Mouse (Mus musculus): ENCODE results near the gene 3110018I06Rik. TPM values are rescaled to one million over a fixed set of nuclear protein-coding genes. Genes with fewer than 3 reads are reported as not detected.

3110018I06Rik gene
- polyA plus RNA-seq, 1 experiment: not detected

DNA sequence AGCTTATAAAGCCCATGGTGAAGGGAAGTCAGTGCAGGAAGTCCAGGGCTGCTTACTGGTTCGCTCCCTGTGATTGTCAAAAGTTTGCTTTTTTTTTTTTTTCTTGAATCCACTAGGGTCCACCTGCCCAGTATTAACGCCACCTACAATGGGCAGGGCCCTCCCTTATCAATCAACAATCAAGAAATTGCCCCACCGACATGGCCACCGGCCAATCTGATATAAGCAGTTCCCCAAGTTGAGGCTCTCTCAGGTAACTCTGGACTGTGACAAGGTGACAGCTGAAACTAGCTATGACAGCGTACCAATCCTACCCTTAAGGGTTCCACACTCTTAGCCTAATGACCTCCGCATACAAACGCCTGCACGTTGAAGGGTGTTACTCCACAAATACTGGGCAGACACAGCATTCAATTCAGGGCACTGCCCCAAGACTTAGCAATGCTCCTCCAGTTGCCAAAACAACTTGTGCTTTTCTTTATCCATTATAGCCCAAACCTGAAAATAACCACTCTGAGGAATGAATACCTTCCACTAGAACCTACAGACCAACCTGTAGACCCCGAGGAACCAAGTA, 21.3 kb downstream of the 3110018I06Rik start:
- TF ChIP-seq CTCF (IDR thresholded peaks at IDR 0.05; ENCODE audit: insufficient read depth, low read length) (no peak), POLR2A (IDR thresholded peaks at IDR 0.05; ENCODE audit: borderline replicate concordance, extremely low read depth, low read depth, low read length) (no peak)
- Histone ChIP-seq H3K4me3 (replicated peaks; ENCODE audit: extremely low read depth, low read depth, low read length) (no peak overlapping the region), H3K4me1 (ENCODE audit: control insufficient read depth, insufficient read depth, low read length) (no peaks in the 10 kb centered on the region)
- DNase-seq: no peak
- 64% methylated on average over 9 of the region's 9 CpGs for WGBS

DNA sequence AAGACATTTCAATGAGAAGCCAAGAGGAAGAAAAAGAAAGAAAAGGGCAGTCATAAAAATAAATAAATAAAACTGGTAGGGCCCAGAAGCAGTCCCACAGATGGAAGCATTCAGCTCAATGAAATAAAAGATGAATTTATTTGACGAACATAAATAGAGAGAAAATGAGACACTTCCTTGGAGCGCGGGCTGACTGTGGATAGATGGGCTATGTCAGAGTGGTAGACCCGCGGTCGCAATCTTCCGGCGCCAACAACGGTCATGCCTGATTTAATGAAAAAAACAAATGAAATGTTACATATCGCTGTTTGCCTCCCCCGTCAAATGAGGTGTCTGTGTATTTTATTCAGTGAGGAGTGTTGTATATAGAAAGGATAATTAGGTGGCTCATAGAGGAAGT, 22.7 kb downstream of the 3110018I06Rik start:
- no peak for DNase-seq
- no peak for TF ChIP-seq POLR2A (IDR thresholded peaks at IDR 0.05; ENCODE audit: borderline replicate concordance, extremely low read depth, low read depth, low read length)
- no peak for TF ChIP-seq CTCF (IDR thresholded peaks at IDR 0.05; ENCODE audit: insufficient read depth, low read length)
- H3K4me1 ChIP-seq (ENCODE audit: control insufficient read depth, insufficient read depth, low read length): no peaks in the 10 kb centered on the region
- 72% methylated on average over 11 of the region's 11 CpGs for WGBS
- no peak overlapping the region for H3K4me3 ChIP-seq (replicated peaks; ENCODE audit: extremely low read depth, low read depth, low read length)

- no peak for TF ChIP-seq CTCF (IDR thresholded peaks at IDR 0.05; ENCODE audit: insufficient read depth, low read length)
- no peak for TF ChIP-seq POLR2A (IDR thresholded peaks at IDR 0.05; ENCODE audit: borderline replicate concordance, extremely low read depth, low read depth, low read length)
- H3K4me1 ChIP-seq (ENCODE audit: control insufficient read depth, insufficient read depth, low read length): no peaks in the 10 kb centered on the region
- no peak for DNase-seq
- H3K4me3 ChIP-seq (replicated peaks; ENCODE audit: extremely low read depth, low read depth, low read length): no peak overlapping the region
- WGBS: 57% methylated on average over 11 of the region's 11 CpGs
Measured at GRCm38 (mm10) chr12:107516265-107517217, 28.1 kb downstream of the 3110018I06Rik start.

- no peak overlapping the region for H3K4me3 ChIP-seq (replicated peaks; ENCODE audit: extremely low read depth, low read depth, low read length)
- no peak for TF ChIP-seq CTCF (IDR thresholded peaks at IDR 0.05; ENCODE audit: insufficient read depth, low read length)
- TF ChIP-seq POLR2A (IDR thresholded peaks at IDR 0.05; ENCODE audit: borderline replicate concordance, extremely low read depth, low read depth, low read length): no peak
- H3K4me1 ChIP-seq (ENCODE audit: control insufficient read depth, insufficient read depth, low read length): no peaks in the 10 kb centered on the region
- no peak for DNase-seq
- 90% methylated on average over 3 of the region's 3 CpGs for WGBS
Measured at GRCm38 (mm10) chr12:107520941-107521340, 32.5 kb downstream of the 3110018I06Rik start.

DNA sequence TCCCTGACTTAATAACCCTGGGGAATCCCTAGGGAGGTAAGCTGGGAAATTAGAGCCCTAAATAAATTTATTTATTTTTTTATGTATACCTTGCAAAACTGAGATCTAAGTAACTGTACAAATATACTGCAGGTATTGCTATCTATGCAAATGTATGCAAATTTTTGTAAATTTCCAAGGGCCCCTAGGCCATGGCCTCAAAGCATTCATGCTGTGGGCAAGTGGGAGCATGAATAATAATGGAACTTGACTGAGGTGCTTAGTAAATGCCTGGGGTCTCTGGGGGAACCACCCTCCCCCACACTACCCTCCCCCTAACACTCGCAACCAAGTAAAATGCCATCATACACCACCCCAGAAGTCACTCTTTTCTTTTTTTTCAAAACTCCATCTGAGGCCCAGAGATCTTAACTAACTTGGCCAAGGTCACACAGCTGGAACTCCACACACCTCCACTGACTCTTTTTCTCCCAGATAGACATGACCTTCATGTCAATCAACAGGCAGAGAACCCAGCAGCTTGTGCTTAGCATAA, 40.0 kb downstream of the 3110018I06Rik start:
- WGBS: 68% methylated on average over 1 of the region's 1 CpGs
- TF ChIP-seq POLR2A (IDR thresholded peaks at IDR 0.05; ENCODE audit: borderline replicate concordance, extremely low read depth, low read depth, low read length) (no peak), CTCF (IDR thresholded peaks at IDR 0.05; ENCODE audit: insufficient read depth, low read length) (no peak)
- Histone ChIP-seq H3K4me1 (ENCODE audit: control insufficient read depth, insufficient read depth, low read length) (no peaks in the 10 kb centered on the region), H3K4me3 (replicated peaks; ENCODE audit: extremely low read depth, low read depth, low read length) (no peak overlapping the region)
- DNase-seq: no peak

GRCm38 (mm10) chr12:107532871-107533270, 44.4 kb downstream of the 3110018I06Rik start:
- no peak for DNase-seq
- TF ChIP-seq POLR2A (IDR thresholded peaks at IDR 0.05; ENCODE audit: borderline replicate concordance, extremely low read depth, low read depth, low read length) (no peak), CTCF (IDR thresholded peaks at IDR 0.05; ENCODE audit: insufficient read depth, low read length) (no peak)
- no peaks in the 10 kb centered on the region for H3K4me1 ChIP-seq (ENCODE audit: control insufficient read depth, insufficient read depth, low read length)
- WGBS: 91% methylated on average over 7 of the region's 7 CpGs
- H3K4me3 ChIP-seq (replicated peaks; ENCODE audit: extremely low read depth, low read depth, low read length): no peak overlapping the region

Measured in lung, adult 2 months (tissue).